ENCODE assay signal across 16 mouse cellular contexts in the genomic region with DNA sequence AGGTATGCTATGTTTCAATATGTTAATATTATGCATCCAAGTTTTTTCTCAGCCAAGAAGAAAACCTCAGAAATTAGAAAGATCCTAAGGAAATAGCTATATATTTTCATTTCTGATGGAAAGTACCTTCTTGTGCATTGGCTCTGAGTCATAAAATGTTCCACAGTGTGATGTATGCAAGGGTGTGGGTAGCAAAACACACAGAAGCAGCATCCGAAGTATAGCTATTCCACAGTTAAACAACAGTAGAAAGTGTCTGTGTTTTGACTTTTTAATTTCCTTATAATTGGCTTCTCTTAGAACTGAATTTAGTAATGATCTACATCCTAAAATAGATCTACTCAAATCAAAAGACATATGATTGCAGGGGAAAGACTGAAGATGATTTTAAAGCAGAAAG.
"Had no signal": no experiment of that assay in that cellular context is flagged by ENCODE, and none has a peak within 500 bp of the region (broad histone marks: within the 10 kb centered on the region; RNA-seq: fewer than 3 reads in every experiment).

No protein-coding gene starts in this region.

- H3K36me3 ChIP-seq: neural tube, embryonic 13.5 days; neural tube, embryonic 15.5 days; stomach, embryonic 15.5 days had no signal

- H3K27me3 ChIP-seq: neural tube, embryonic 13.5 days; neural tube, embryonic 15.5 days; stomach, embryonic 15.5 days had no signal

- H3K27ac ChIP-seq: neural tube, embryonic 13.5 days; neural tube, embryonic 15.5 days; stomach, embryonic 15.5 days; stomach, postnatal 0 days had no signal

- H3K4me2 ChIP-seq: neural tube, embryonic 13.5 days; neural tube, embryonic 15.5 days; stomach, embryonic 15.5 days had no signal

- H3K9me3 ChIP-seq: neural tube, embryonic 13.5 days; neural tube, embryonic 15.5 days; stomach, embryonic 15.5 days had no signal

- H3K9ac ChIP-seq: neural tube, embryonic 13.5 days; neural tube, embryonic 15.5 days; stomach, embryonic 15.5 days had no signal

- DNase-seq: retina, postnatal 1 day; right cerebral cortex, adult 18-20 months; right cerebral cortex, postnatal 14 days; right cerebral cortex, postnatal 25 days; right cerebral cortex, postnatal 4 days; spleen, adult 18-20 months; thymus, adult 18-20 months; thymus, adult 2 months; thymus, postnatal 14 days; thymus, postnatal 25 days; thymus, postnatal 36 days; thymus, postnatal 4 days had no signal

- H3K4me3 ChIP-seq: neural tube, embryonic 13.5 days; neural tube, embryonic 15.5 days; stomach, embryonic 15.5 days had no signal

- H3K4me1 ChIP-seq: neural tube, embryonic 13.5 days; neural tube, embryonic 15.5 days; stomach, embryonic 15.5 days had no signal
